Mouse (Mus musculus): ENCODE results near the gene Fam219b. TPM values are rescaled to one million over a fixed set of nuclear protein-coding genes. Genes with fewer than 3 reads are reported as not detected.

Gene Fam219b
- total RNA-seq, 2 experiments from 2014 or later: 18.7 to 19.2 TPM

GRCm38 (mm10) chr9:57565741-57566221, 28.5 kb downstream of the Fam219b start:
- peak; percentile 47 to 62 for DNase-seq

DNA sequence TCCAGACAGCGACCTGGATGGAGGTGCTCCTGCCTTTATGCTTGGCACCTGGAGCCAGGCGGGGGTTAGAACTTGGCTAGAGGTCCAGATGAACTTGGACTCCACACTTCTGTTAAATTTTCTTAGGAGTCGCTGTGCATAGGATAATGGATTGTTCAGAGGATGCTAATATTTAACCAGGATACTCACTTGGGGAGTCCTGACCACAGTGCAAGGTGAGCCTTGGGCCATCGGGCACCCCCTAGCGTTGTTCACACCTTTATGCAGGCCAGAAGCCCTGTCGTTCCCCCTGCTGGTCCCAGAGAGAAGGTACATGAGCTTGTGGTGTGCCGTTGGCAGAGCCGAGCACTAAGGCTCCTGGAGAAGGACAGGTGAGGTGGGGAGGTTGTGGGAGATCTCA, 29.5 kb downstream of the Fam219b start:
- DNase-seq: no peak

- no peak for DNase-seq
Measured at GRCm38 (mm10) chr9:57568500-57568899, 31.2 kb downstream of the Fam219b start.

GRCm38 (mm10) chr9:57574397-57574796, 37.1 kb downstream of the Fam219b start:
- no peak for DNase-seq

GRCm38 (mm10) chr9:57575577-57575976, 38.2 kb downstream of the Fam219b start:
- DNase-seq: no peak

GRCm38 (mm10) chr9:57577144-57577849, 40.0 kb downstream of the Fam219b start:
- DNase-seq: no peak

- no peak for DNase-seq
Measured at GRCm38 (mm10) chr9:57584991-57585390, 47.7 kb downstream of the Fam219b start.

- peak; percentile 77 to 78 for DNase-seq
Measured at GRCm38 (mm10) chr9:57589224-57590126, 52.1 kb downstream of the Fam219b start, which contains the start of gene Ulk3. Gene Ulk3 (plus strand): TSS chr9:57589452.

DNA sequence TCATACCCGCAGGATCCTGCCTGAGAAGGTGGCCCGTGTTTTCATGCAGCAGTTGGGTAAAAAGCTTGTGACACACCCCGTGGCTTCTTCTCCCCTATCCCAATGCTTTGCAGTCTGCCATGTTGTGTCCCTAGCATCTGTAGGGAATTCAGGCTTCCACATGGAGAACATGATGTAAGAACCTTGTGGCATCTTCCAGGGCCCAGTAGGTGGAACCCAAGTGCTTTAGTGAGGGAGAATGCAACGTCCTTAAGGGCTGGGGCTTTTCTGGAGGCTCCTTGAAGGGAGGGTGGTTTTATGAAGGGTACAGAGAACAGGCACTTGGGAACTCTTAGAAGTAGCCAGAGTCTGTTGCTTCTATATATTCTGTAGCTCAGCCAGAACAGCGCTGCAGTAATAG, 53.4 kb downstream of the Fam219b start:
- DNase-seq: no peak

Other genes with a start within 250 kb of the Fam219b start
- gene Ppcdc, start 97.4 kb upstream of the Fam219b start, total RNA-seq (2021): 10 to 100 TPM; 14.9 to 17.7 TPM
- 100 to 1,000 TPM; 370 to 381 TPM for gene Scamp5, start 69.5 kb upstream of the Fam219b start, total RNA-seq (2021)
- gene Rpp25, start 33.5 kb upstream of the Fam219b start, total RNA-seq (2021): 1 to 10 TPM; 9.4 to 9.9 TPM
- gene Cox5a, start 16.3 kb upstream of the Fam219b start, total RNA-seq (2021): 100 to 1,000 TPM; 387 to 406 TPM
- 10 to 100 TPM; 65.9 to 66.3 TPM for gene Mpi, start 15.2 kb downstream of the Fam219b start, total RNA-seq (2021)
- 10 to 100 TPM; 24.6 to 25.5 TPM for gene Scamp2, start 23.4 kb downstream of the Fam219b start, total RNA-seq (2021)
- gene Ulk3, start 51.9 kb downstream of the Fam219b start, total RNA-seq (2021): 10 to 100 TPM; 23.0 to 31.3 TPM
- gene Cplx3, start 68.8 kb downstream of the Fam219b start, total RNA-seq (2021): 1 to 10 TPM; 3.6 to 3.7 TPM
- not detected for gene Lman1l, start 83.2 kb downstream of the Fam219b start, total RNA-seq (2021)
- 10 to 100 TPM; 35.2 to 41.8 TPM for gene Csk, start 116.1 kb downstream of the Fam219b start, total RNA-seq (2021)
- not detected for gene Cyp1a2, start 146.2 kb downstream of the Fam219b start, total RNA-seq (2021)
- under 1 TPM; 0.12 to 0.15 TPM for gene Cyp1a1, start 150.4 kb downstream of the Fam219b start, total RNA-seq (2021)
- 10 to 100 TPM; 15.5 to 15.6 TPM for gene Edc3, start 171.0 kb downstream of the Fam219b start, total RNA-seq (2021)
- 10 to 100 TPM; 81.0 to 81.9 TPM for gene Clk3, start 228.3 kb downstream of the Fam219b start, total RNA-seq (2021)

Data from layer of hippocampus, postnatal 36 days (tissue).